Mouse (Mus musculus): ENCODE measurements around the gene Strada. TPM values are rescaled to one million over a fixed set of nuclear protein-coding genes. Genes with fewer than 3 reads are reported as not detected.
"Not testable (repeated sequence)": the region's sequence is repeated elsewhere in the genome, so short reads cannot be mapped to it uniquely, and the experiment has no call there.

Gene Strada
- total RNA-seq (2015; ENCODE audit: low replicate concordance) (14.1 and 16.3 TPM in 2 replicates), total RNA-seq (2017; ENCODE audit: low replicate concordance) (6.4 and 12.3 TPM in 2 replicates)

- no peak for ATAC-seq (replicated peaks; ENCODE audit: low FRiP score, poor library complexity, severe bottlenecking)
Measured at GRCm38 (mm10) chr11:106202123-106202465, at the start of gene Strada. Strada (minus strand) TSS chr11:106202168.

GRCm38 (mm10) chr11:106249326-106249725 lies 47.4 kb upstream of the Strada start:
- ATAC-seq (replicated peaks; ENCODE audit: low FRiP score, poor library complexity, severe bottlenecking) = no peak

GRCm38 (mm10) chr11:106246834-106247233 lies 44.9 kb upstream of the Strada start:
- no peak for ATAC-seq (replicated peaks; ENCODE audit: low FRiP score, poor library complexity, severe bottlenecking)

- not testable (repeated sequence) for ATAC-seq (replicated peaks; ENCODE audit: low FRiP score, poor library complexity, severe bottlenecking)
Measured at GRCm38 (mm10) chr11:106233978-106234377, 32.0 kb upstream of the Strada start.

- no peak for ATAC-seq (replicated peaks; ENCODE audit: low FRiP score, poor library complexity, severe bottlenecking)
Measured at GRCm38 (mm10) chr11:106220603-106221002, 18.6 kb upstream of the Strada start.

GRCm38 (mm10) chr11:106216730-106217490 lies 14.9 kb upstream of the Strada start, which contains the start of gene Ddx42:
Ddx42 (plus strand) TSS chr11:106216926.
- peak; percentile 82 for ATAC-seq (replicated peaks; ENCODE audit: low FRiP score, poor library complexity, severe bottlenecking)

GRCm38 (mm10) chr11:106215927-106216729 lies 14.2 kb upstream of the Strada start, which contains the start of gene Ccdc47:
Ccdc47 (minus strand) TSS chr11:106216344.
- peak; percentile 85 for ATAC-seq (replicated peaks; ENCODE audit: low FRiP score, poor library complexity, severe bottlenecking)

- ATAC-seq (replicated peaks; ENCODE audit: low FRiP score, poor library complexity, severe bottlenecking) = no peak
Measured at GRCm38 (mm10) chr11:106215450-106215859, 13.5 kb upstream of the Strada start.

GRCm38 (mm10) chr11:106214856-106215255 lies 12.9 kb upstream of the Strada start:
- ATAC-seq (replicated peaks; ENCODE audit: low FRiP score, poor library complexity, severe bottlenecking) = no peak

GRCm38 (mm10) chr11:106212771-106213170 lies 10.8 kb upstream of the Strada start:
- ATAC-seq (replicated peaks; ENCODE audit: low FRiP score, poor library complexity, severe bottlenecking) = no peak

- no peak for ATAC-seq (replicated peaks; ENCODE audit: low FRiP score, poor library complexity, severe bottlenecking)
Measured at GRCm38 (mm10) chr11:106201337-106202122, 438 bp downstream of the Strada start.

GRCm38 (mm10) chr11:106200756-106201155 lies 1.2 kb downstream of the Strada start:
- no peak for ATAC-seq (replicated peaks; ENCODE audit: low FRiP score, poor library complexity, severe bottlenecking)

GRCm38 (mm10) chr11:106199997-106200396 lies 2.0 kb downstream of the Strada start:
- ATAC-seq (replicated peaks; ENCODE audit: low FRiP score, poor library complexity, severe bottlenecking) = not testable (repeated sequence)

GRCm38 (mm10) chr11:106198277-106198676 lies 3.7 kb downstream of the Strada start:
- no peak for ATAC-seq (replicated peaks; ENCODE audit: low FRiP score, poor library complexity, severe bottlenecking)

- no peak for ATAC-seq (replicated peaks; ENCODE audit: low FRiP score, poor library complexity, severe bottlenecking)
Measured at GRCm38 (mm10) chr11:106195341-106195740, 6.6 kb downstream of the Strada start.

GRCm38 (mm10) chr11:106194891-106195290 lies 7.1 kb downstream of the Strada start:
- ATAC-seq (replicated peaks; ENCODE audit: low FRiP score, poor library complexity, severe bottlenecking) = no peak

GRCm38 (mm10) chr11:106194155-106194541 lies 7.8 kb downstream of the Strada start:
- ATAC-seq (replicated peaks; ENCODE audit: low FRiP score, poor library complexity, severe bottlenecking) = no peak

- peak; percentile 92 for ATAC-seq (replicated peaks; ENCODE audit: low FRiP score, poor library complexity, severe bottlenecking)
Measured at GRCm38 (mm10) chr11:106193371-106194154, 8.4 kb downstream of the Strada start.

- peak; percentile 60 for ATAC-seq (replicated peaks; ENCODE audit: low FRiP score, poor library complexity, severe bottlenecking)
Measured at GRCm38 (mm10) chr11:106192657-106193370, 9.2 kb downstream of the Strada start.
